Mouse (Mus musculus): ENCODE results near the gene Gm3033.
"Not testable (repeated sequence)": the region's sequence is repeated elsewhere in the genome, so short reads cannot be mapped to it uniquely, and the experiment has no call there.

The Gm3033 gene

DNA sequence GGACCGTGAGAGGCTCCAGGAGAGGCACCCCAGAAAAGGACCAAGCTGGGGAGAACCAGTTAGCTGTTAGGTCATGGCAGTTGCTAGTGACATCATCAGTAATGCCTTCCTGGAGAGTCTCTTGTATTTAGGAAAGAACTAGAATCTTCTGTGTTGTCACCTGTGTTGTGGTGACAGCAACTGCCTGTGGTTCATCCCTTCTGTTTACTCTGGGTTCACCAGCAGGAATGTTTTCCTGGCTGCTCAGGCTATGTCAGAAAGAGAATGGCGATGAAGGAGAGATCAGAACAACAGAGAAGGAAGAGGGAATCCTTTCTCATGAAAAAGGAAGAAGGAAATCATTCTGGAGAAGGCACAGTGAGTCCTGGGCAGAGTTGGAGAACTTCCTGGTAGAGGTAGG lies at the start of gene Gm3033:
Gene Gm3033 (plus strand): TSS at position 301 of the 400 bp plus-strand sequence.
- not testable (repeated sequence) for DNase-seq

DNA sequence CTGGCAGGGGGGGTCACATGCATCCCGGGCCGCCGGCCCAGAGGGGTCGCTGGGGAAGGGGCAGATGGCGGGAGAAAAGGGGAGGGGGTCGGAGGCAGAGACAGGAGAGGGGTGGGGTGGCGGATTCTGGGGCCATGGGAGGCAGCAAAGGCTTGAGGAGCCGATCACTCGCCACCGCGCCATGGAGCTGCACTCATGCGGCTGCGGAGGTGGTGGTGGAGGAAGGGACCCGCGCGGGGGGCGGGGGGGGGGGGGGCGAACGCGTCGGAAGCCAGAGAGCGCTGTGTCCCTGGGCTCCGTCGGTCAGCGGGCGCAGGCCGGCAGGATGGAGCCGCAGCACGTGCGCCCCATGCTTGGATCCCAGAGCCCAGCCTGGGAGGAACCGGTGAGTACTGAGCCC lies 36.3 kb upstream of the Gm3033 start, which contains the start of gene Gm3002:
Gene Gm3002 (plus strand): TSS at position 301 of the 400 bp plus-strand sequence.
- DNase-seq = not testable (repeated sequence)

DNA sequence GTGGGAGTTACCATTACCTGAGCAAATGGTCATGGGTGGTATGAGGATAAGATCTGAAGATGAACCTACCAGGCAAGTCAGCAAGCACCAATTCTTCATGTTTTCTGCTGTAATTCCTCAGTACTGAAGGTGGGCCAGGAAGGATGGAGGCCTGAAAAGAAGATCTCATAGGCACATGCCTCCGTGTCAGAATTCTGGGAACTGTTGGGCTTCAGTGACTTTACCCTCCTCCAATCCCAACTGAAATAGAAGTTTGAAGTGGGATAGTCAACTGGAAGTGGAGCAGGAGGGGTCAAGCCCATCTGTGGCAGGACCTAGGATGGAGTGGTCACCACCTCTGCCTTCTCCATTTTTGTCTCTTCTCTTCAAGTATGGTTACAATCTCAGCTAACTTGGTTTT lies 37.8 kb downstream of the Gm3033 start, which contains the start of gene Gm2916:
Gene Gm2916 (plus strand): TSS at position 301 of the 400 bp plus-strand sequence.
- not testable (repeated sequence) for DNase-seq

All from lung, postnatal 10 days (tissue).